Mouse (Mus musculus): ENCODE results near the gene Ankrd28.
"Not testable (repeated sequence)": the region's sequence is repeated elsewhere in the genome, so short reads cannot be mapped to it uniquely, and the experiment has no call there.

The Ankrd28 gene

GRCm38 (mm10) chr14:31830571-31831369, at the start of gene Ankrd28:
Gene Ankrd28 (minus strand): TSS chr14:31830651.
- DNase-seq: peak; percentile 95 to 97

- no peak for DNase-seq
These were observed 49.0 kb upstream of the Ankrd28 start for GRCm38 (mm10) chr14:31879456-31879855.

- no peak for DNase-seq
These were observed 41.7 kb upstream of the Ankrd28 start for GRCm38 (mm10) chr14:31872130-31872529.

- DNase-seq: no peak
These were observed 40.0 kb upstream of the Ankrd28 start for GRCm38 (mm10) chr14:31870436-31870835.

- DNase-seq: no peak
These were observed 38.1 kb upstream of the Ankrd28 start for GRCm38 (mm10) chr14:31868591-31868990.

- DNase-seq: not testable (repeated sequence)
These were observed 35.9 kb upstream of the Ankrd28 start for GRCm38 (mm10) chr14:31866366-31866765.

GRCm38 (mm10) chr14:31858679-31859078, 28.2 kb upstream of the Ankrd28 start:
- DNase-seq: no peak

GRCm38 (mm10) chr14:31857096-31857975, 26.9 kb upstream of the Ankrd28 start:
- no peak for DNase-seq

GRCm38 (mm10) chr14:31856007-31856406, 25.6 kb upstream of the Ankrd28 start:
- DNase-seq: no peak

GRCm38 (mm10) chr14:31854667-31855066, 24.2 kb upstream of the Ankrd28 start:
- no peak for DNase-seq

- DNase-seq: no peak
These were observed 13.1 kb upstream of the Ankrd28 start for GRCm38 (mm10) chr14:31843571-31843970.

- no peak for DNase-seq
These were observed 1.6 kb upstream of the Ankrd28 start for GRCm38 (mm10) chr14:31832022-31832421.

- peak; percentile 8 to 20 for DNase-seq
These were observed 890 bp upstream of the Ankrd28 start for GRCm38 (mm10) chr14:31831370-31831712.

- peak; percentile 74 to 77 for DNase-seq
These were observed 489 bp downstream of the Ankrd28 start for GRCm38 (mm10) chr14:31829761-31830562.

GRCm38 (mm10) chr14:31827221-31827620, 3.2 kb downstream of the Ankrd28 start:
- DNase-seq: no peak

- DNase-seq: no peak
These were observed 20.5 kb downstream of the Ankrd28 start for GRCm38 (mm10) chr14:31809942-31810341.

GRCm38 (mm10) chr14:31803791-31804190, 26.7 kb downstream of the Ankrd28 start:
- DNase-seq: no peak

GRCm38 (mm10) chr14:31800976-31801375, 29.5 kb downstream of the Ankrd28 start:
- no peak for DNase-seq

GRCm38 (mm10) chr14:31800446-31800845, 30.0 kb downstream of the Ankrd28 start:
- DNase-seq: no peak

GRCm38 (mm10) chr14:31798937-31799336, 31.5 kb downstream of the Ankrd28 start:
- DNase-seq: no peak

- DNase-seq: no peak
These were observed 34.9 kb downstream of the Ankrd28 start for GRCm38 (mm10) chr14:31795535-31795934.

GRCm38 (mm10) chr14:31794776-31795126, 35.7 kb downstream of the Ankrd28 start:
- DNase-seq: no peak

All from B cell, adult 2 months (primary cell).